Mouse (Mus musculus) right cerebral cortex, postnatal 25 days (tissue): ENCODE measurements around the gene Nme1.
"Not testable (repeated sequence)": the region's sequence is repeated elsewhere in the genome, so short reads cannot be mapped to it uniquely, and the experiment has no call there.

Source experiments
- DNase-seq: peaks from one replicate; pipeline ENCODE4 v3.0.0; 2022

The Nme1 gene

GRCm38 (mm10) chr11:93963013-93963412 is 5.3 kb downstream of the Nme1 start:
- no peak for DNase-seq

GRCm38 (mm10) chr11:93961482-93961881 is 6.8 kb downstream of the Nme1 start:
- no peak for DNase-seq

- no peak for DNase-seq
Observed at GRCm38 (mm10) chr11:93957746-93958145, 10.6 kb downstream of the Nme1 start.

GRCm38 (mm10) chr11:93957031-93957555 is 11.2 kb downstream of the Nme1 start:
- no peak for DNase-seq

GRCm38 (mm10) chr11:93956159-93956558 is 12.2 kb downstream of the Nme1 start, which contains the start of gene Nme2:
TSS of gene Nme2 (minus strand) at chr11:93956259.
- DNase-seq = no peak

- DNase-seq = peak; percentile 88
Observed at GRCm38 (mm10) chr11:93955256-93956150, 12.8 kb downstream of the Nme1 start.

GRCm38 (mm10) chr11:93954738-93955255 is 13.5 kb downstream of the Nme1 start:
- DNase-seq = no peak

GRCm38 (mm10) chr11:93952376-93952775 is 15.9 kb downstream of the Nme1 start:
- no peak for DNase-seq

- no peak for DNase-seq
Observed at GRCm38 (mm10) chr11:93950045-93950444, 18.3 kb downstream of the Nme1 start.

- no peak for DNase-seq
Observed at GRCm38 (mm10) chr11:93948887-93949567, 19.3 kb downstream of the Nme1 start.

GRCm38 (mm10) chr11:93944986-93945385 is 23.3 kb downstream of the Nme1 start:
- no peak for DNase-seq

- DNase-seq = no peak
Observed at GRCm38 (mm10) chr11:93940906-93941305, 27.4 kb downstream of the Nme1 start.

GRCm38 (mm10) chr11:93929106-93929505 is 39.2 kb downstream of the Nme1 start:
- no peak for DNase-seq

- DNase-seq = not testable (repeated sequence)
Observed at GRCm38 (mm10) chr11:93915019-93915418, 53.3 kb downstream of the Nme1 start.

GRCm38 (mm10) chr11:93911603-93912002 is 56.7 kb downstream of the Nme1 start:
- DNase-seq = no peak

- no peak for DNase-seq
Observed at GRCm38 (mm10) chr11:93908829-93909228, 59.5 kb downstream of the Nme1 start.

- DNase-seq = no peak
Observed at GRCm38 (mm10) chr11:93907839-93908238, 60.5 kb downstream of the Nme1 start.
